Mouse (Mus musculus): ENCODE measurements at regions not wholly inside any gene's neighbourhood (a gene's known extent, or its start where the extent isn't known, plus 50 kb on each side); places are given as distances from the start of the nearest gene placed in this dataset.
"Not testable (repeated sequence)": the region's sequence is repeated elsewhere in the genome, so short reads cannot be mapped to it uniquely, and the experiment has no call there.

- no peak for DNase-seq (ENCODE audit: low spot score)
These were observed 402.0 kb upstream of the Igfbp7 start for GRCm38 (mm10) chr5:77809844-77810243.

- DNase-seq (ENCODE audit: low spot score), result peak; percentile 62
These were observed 399.9 kb upstream of the Igfbp7 start for GRCm38 (mm10) chr5:77807726-77808125.

DNA sequence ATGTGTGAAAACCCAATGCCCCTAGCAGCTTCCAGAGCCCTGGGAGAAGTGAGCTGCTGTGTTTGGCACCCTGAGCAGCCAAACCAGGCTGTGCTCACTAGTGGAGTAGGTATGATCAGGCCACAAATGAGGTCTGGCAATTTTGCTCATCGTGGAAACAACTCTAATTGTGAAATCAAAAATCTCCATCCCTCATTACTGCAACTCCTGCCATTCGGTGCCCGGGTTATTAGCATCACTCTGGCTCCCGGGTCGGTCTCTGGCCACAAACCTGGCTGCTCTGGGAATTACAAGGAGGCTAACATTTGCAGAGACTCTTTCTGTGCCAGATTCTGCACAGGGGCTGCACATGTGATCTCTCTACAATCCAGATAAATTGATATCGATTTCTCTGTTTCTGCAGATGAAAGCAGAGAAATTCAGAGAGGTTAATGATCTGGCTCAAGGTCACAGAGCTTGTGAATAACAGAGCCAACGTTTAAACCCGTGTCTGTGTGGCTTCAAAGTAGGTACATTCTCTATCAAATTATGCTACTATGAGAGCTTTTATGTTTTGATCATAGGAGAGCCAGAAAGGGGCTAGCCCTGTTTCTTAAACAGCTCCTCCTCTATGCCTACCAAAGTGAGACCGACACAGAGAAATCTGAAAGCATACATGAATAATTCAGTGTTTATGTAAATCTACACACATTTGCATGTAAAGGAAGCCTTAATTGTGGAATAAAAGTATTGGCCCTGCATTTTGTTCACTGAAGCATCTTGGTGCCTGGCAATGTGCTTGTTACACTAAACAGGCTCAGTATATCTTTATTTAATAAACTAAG, 398.7 kb upstream of the Igfbp7 start:
- no peak for DNase-seq (ENCODE audit: low spot score)

DNA sequence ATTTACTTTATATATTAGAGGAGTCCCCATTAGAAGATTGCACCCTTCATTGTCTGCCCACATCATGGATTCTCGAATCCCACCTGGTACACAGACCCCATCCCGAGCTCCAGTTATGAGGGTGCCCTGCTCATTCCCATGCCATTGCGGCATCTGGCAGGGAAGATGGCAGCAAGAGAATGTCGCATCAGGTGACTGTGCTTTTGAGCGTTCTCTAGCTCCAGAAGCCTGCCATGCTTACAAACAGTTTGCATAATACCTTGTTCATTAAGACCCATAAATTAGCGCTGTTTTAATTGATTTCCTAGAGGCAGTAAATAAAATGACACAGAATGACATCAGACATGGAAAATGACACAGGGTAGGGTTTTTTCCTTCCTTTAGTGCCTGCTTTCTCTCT, 398.0 kb upstream of the Igfbp7 start:
- no peak for DNase-seq (ENCODE audit: low spot score)

- DNase-seq (ENCODE audit: low spot score), result no peak
These were observed 397.5 kb upstream of the Igfbp7 start for GRCm38 (mm10) chr5:77805303-77805702.

DNA sequence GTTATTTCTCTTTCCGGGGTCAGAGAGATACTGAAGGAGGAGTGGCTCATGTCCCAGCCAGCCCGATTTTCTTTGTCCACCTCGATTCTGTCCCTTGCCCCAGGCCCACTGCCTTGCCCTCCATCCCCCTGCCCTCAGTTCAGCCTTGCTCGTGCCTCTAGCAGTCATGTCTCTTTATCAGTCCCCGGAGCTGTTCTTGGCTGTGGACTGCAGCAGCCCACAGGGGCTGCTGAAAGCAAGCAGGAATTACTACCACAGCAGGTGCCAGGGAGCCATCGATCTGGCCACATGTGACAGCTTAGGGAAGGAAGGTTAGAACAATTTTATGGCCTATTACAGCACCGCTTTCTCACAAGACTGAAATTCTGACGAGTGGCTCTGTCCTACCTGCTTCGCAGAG, 396.3 kb upstream of the Igfbp7 start:
- DNase-seq (ENCODE audit: low spot score), result no peak

GRCm38 (mm10) chr5:77803562-77803961, 395.7 kb upstream of the Igfbp7 start:
- DNase-seq (ENCODE audit: low spot score), result peak; percentile 46

DNA sequence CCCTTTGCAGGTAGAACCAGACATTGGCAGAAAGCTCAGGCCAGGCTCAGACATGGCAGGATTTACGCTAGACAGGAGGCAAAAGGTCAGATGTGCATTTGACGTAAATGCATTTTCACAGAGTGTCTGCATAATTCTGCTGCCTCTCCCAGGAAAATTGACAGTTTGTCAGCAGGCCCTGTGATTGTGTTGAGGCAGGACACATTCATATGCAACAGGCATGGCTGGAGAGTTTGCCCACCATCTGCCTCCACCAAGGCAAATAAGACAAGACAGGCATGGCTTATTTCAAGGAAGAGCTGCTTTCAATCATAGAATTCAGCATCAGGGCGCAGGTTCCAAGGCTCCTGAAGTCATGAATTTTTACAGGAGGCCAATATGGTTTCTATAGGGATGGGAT, 389.1 kb upstream of the Igfbp7 start:
- no peak for DNase-seq (ENCODE audit: low spot score)

- DNase-seq (ENCODE audit: low spot score), result no peak
These were observed 387.9 kb upstream of the Igfbp7 start for GRCm38 (mm10) chr5:77795766-77796165.

- DNase-seq (ENCODE audit: low spot score), result no peak
These were observed 376.1 kb upstream of the Igfbp7 start for GRCm38 (mm10) chr5:77783953-77784352.

GRCm38 (mm10) chr5:77762426-77763042, 354.7 kb upstream of the Igfbp7 start:
- no peak for DNase-seq (ENCODE audit: low spot score)

GRCm38 (mm10) chr5:77762013-77762412, 354.2 kb upstream of the Igfbp7 start:
- DNase-seq (ENCODE audit: low spot score), result no peak

- DNase-seq (ENCODE audit: low spot score), result no peak
These were observed 341.1 kb upstream of the Igfbp7 start for GRCm38 (mm10) chr5:77748933-77749332.

DNA sequence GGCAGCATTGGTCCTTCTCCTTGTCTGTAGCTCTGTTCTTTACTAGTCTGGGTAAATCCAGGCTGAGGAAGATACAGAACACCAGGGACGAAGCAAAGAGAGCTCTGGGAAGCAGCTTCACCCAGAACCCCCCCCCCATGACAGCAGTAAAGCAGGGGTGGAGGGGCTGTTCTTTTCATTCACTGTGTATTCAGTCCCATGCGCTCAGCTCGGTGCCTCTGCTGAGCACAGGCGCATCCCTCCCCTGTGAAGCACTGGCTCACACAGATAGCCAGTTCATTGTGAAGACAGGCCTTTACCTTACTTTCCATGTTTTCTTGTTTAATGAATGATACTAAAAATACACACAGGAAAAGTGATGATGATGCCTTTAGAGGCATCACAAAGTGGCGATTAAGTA, 338.8 kb upstream of the Igfbp7 start:
- DNase-seq (ENCODE audit: low spot score), result no peak

GRCm38 (mm10) chr5:77743467-77743866, 335.6 kb upstream of the Igfbp7 start:
- no peak for DNase-seq (ENCODE audit: low spot score)

DNA sequence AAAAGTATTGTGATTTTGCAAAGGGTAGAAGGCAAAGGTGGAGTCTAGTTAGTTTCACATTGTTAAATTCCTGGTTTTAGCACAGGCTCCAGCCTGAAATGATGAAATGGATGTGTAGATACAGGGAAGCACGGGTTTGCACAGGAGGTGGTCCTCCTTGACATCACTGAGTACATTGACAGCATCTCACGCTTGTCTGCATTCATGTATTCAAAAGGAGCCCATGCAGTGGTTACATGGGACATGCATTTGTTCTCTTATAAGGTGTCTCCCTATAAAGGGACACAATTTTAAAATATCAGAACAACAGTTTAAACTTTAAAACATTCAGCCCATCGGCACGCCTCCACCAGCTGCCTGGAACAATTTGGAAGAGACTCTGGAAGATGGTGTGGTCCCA, 322.4 kb upstream of the Igfbp7 start:
- not testable (repeated sequence) for DNase-seq (ENCODE audit: low spot score)

GRCm38 (mm10) chr5:77681592-77681991, 273.8 kb upstream of the Igfbp7 start:
- no peak for DNase-seq (ENCODE audit: low spot score)

DNA sequence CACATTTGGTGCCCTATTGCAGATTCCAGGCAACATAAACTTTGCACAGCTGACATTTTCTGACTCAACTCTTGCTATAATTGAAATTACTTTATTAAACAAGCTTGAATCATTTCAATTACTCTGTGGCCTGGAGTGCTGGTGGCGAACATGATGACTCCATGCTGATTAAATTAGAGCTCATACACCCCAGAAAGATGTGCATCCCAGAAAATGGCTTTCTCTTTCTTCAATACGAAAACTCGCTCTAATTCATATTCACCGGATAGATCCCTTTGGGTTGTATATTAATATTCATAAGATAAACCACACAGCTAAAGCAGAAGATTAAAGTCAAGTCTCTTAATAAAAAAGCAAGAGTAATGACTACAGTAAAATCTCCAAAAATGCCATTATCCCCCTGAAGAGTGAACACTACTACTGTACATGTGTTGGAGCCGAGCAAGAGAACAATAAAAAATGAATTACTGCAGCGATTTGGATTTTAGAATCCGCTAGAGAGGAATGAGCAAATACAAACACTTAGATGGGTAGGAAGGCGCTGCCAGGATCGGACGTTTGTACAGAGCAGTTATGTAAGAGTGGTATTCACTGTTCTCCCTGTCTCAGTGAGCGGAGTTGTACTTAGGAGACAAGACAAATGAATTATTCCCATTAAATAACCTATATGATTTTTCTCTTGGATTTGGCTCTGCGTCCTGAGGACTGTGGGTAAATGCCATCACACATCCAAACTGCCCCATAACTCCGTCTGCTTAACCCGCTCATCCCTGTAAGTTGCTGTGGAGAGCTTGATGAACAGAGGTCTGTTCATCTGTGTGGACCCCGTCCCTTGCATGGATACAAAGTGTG, 264.5 kb upstream of the Igfbp7 start:
- DNase-seq (ENCODE audit: low spot score), result no peak

- no peak for DNase-seq (ENCODE audit: low spot score)
These were observed 255.3 kb upstream of the Igfbp7 start for GRCm38 (mm10) chr5:77663096-77663495.

GRCm38 (mm10) chr5:77659016-77659415, 251.2 kb upstream of the Igfbp7 start:
- no peak for DNase-seq (ENCODE audit: low spot score)

DNA sequence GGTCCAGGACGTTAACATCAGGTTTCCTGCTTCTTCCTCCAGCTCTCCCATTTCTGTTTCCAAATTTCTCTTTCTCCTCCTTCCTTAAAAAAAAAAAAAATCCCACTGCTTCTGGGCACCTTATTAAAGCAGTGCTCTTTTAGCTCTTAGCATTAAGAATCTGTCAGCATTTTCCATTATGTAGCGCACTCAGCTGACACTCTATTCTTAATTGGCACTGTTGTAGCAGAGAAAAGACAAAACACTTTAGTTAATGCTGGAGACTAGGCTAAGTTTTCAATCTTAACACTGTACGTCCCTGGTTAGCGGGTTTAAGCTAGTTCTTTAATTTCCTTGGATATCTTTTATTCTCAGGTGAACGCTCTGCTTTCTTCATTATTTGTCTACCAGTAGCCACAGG, 236.8 kb upstream of the Igfbp7 start:
- DNase-seq (ENCODE audit: low spot score), result no peak

- no peak for DNase-seq (ENCODE audit: low spot score)
These were observed 212.6 kb upstream of the Igfbp7 start for GRCm38 (mm10) chr5:77620402-77620801.

DNA sequence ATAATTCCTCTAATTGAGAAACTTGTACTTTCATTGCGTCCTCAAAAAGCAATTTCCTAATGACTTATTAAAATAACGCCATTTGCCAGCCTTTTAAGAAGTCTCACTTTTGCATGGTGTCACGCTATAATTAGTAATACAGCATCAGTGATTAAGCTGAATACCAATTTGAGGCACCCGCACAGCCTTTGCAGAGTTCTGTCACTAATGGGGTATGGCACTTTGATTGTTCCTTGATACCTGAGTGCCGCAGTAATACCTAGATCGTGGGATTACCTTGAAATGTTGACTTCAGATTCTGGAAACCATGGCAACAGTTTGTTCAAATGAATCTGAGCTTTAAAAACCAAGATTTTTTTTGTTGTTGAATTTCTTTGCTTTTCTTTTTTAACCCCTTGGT, 202.7 kb upstream of the Igfbp7 start:
- no peak for DNase-seq (ENCODE audit: low spot score)
